Mouse (Mus musculus): ENCODE measurements around the gene Rnf39.

GRCm38 (mm10) chr17:36970316-36970890 is 27.7 kb downstream of the Rnf39 start:
- no peak for TF ChIP-seq CTCF (IDR thresholded peaks at IDR 0.05; ENCODE audit: borderline replicate concordance, insufficient read depth, low read length)
- no peak for TF ChIP-seq POLR2A (IDR thresholded peaks at IDR 0.05; ENCODE audit: low read depth, low read length)

Measured in embryonic fibroblast, embryonic 13.5 days (primary cell).